Mouse (Mus musculus) forebrain, embryonic 13.5 days (tissue): ENCODE results near the gene Gm6793. TPM values are rescaled to one million over a fixed set of nuclear protein-coding genes. Genes with fewer than 3 reads are reported as not detected.

Experiments used
- ATAC-seq: fragments of 200-750 bp; cut with Nextera tagmentation; 2 replicates; pipeline ENCODE4 v1.8.0; 2017
- H3K27ac ChIP-seq: fragments of 300-500 bp; sonication (generic); 2 replicates; pipeline ENCODE4 v1.5.1; 2015; ENCODE audit warnings: inconsistent platforms, mild to moderate bottlenecking, moderate library complexity
- H3K27me3 ChIP-seq: fragments of 300-500 bp; sonication (generic); 2 replicates; pipeline ENCODE4 v1.6.1; 2015; ENCODE audit warnings: mild to moderate bottlenecking, inconsistent platforms
- H3K36me3 ChIP-seq: fragments of 300-500 bp; sonication (generic); 2 replicates; pipeline ENCODE4 v1.6.1; 2015; ENCODE audit warnings: mild to moderate bottlenecking, inconsistent platforms; ENCODE audit not compliant: poor library complexity, severe bottlenecking
- H3K4me1 ChIP-seq: fragments of 300-500 bp; sonication (generic); 2 replicates; pipeline ENCODE4 v1.6.1; 2015; ENCODE audit warnings: inconsistent platforms
- H3K4me2 ChIP-seq: fragments of 300-500 bp; sonication (generic); 2 replicates; pipeline ENCODE4 v1.6.1; 2015; ENCODE audit warnings: inconsistent platforms, mild to moderate bottlenecking, moderate library complexity
- H3K4me3 ChIP-seq: fragments of 300-500 bp; sonication (generic); 2 replicates; pipeline ENCODE4 v1.5.1; 2015; ENCODE audit warnings: mild to moderate bottlenecking, inconsistent platforms
- H3K9ac ChIP-seq: fragments of 300-500 bp; sonication (generic); 2 replicates; pipeline ENCODE4 v1.6.1; 2015; ENCODE audit warnings: mild to moderate bottlenecking, inconsistent platforms
- H3K9me3 ChIP-seq: fragments of 300-500 bp; sonication (generic); replicated peaks from 2 replicates; pipeline ENCODE4 v1.6.1; 2016; ENCODE audit warnings: inconsistent platforms
- WGBS: fragments of 180-500 bp; shearing (Covaris S2); methylation state at CpG from one replicate; pipeline ENCODE4 v1.1.7; 2015; 5-methylcytosine and 5-hydroxymethylcytosine counted together
- polyA plus RNA-seq: library from polyadenylated mRNA; unstranded; fragments of >200 nt; fragmentation: Nextera tagmentation; extraction: Ambion mirVana; gene quantifications from 2 replicates; pipeline ENCODE4 v1.2.1, GENCODE M21; 2015

Gm6793 gene
- polyA plus RNA-seq, 1 experiment from 2014 or later, result 0.65 TPM

GRCm38 (mm10) chr8:112011816-112012242 lies 3.0 kb downstream of the Gm6793 start:
- peak overlapping the region; percentile 76 for H3K27ac ChIP-seq
- no peak for ATAC-seq
- peaks cover 26% of the 10 kb centered on the region for H3K4me1 ChIP-seq
- peak overlapping the region; percentile 96 for H3K9ac ChIP-seq
- H3K27me3 ChIP-seq, result no peaks in the 10 kb centered on the region
- WGBS, result under 1% methylated on average over 39 of the region's 40 CpGs
- H3K4me3 ChIP-seq, result peak overlapping the region; percentile 99
- H3K9me3 ChIP-seq, result no peaks in the 10 kb centered on the region
- peaks cover 23% of the 10 kb centered on the region for H3K36me3 ChIP-seq
- peak overlapping the region; percentile 96 for H3K4me2 ChIP-seq

- Histone ChIP-seq H3K27ac (peak within 1 kb of the TSS; percentile 76), H3K9me3 (no peaks in the 10 kb centered on the region)
- ATAC-seq, result peak; percentile 94
These were observed 3.6 kb downstream of the Gm6793 start, which contains the start of the genes Kars and Terf2ip for GRCm38 (mm10) chr8:112010997-112011815. Kars (minus strand) TSS chr8:112011323. Terf2ip (plus strand) TSS chr8:112011398.

GRCm38 (mm10) chr8:112009558-112009957 lies 5.3 kb downstream of the Gm6793 start:
- Histone ChIP-seq H3K9me3 (no peaks in the 10 kb centered on the region), H3K27me3 (no peaks in the 10 kb centered on the region), H3K36me3 (peaks cover 31% of the 10 kb centered on the region), H3K4me1 (peaks cover 26% of the 10 kb centered on the region), H3K27ac (no peak overlapping the region), H3K4me2 (peak overlapping the region; percentile 96), H3K9ac (no peak overlapping the region), H3K4me3 (no peak overlapping the region; the same call in 1 of the 2 replicates)
- no peak for ATAC-seq
- WGBS, result 95% methylated on average over 7 of the region's 7 CpGs

More at GRCm38 (mm10) chr8:112010997-112011815, 3.6 kb downstream of the Gm6793 start, which contains the start of the genes Kars and Terf2ip:
- Histone ChIP-seq H3K36me3 (peaks cover 24% of the 10 kb centered on the region), H3K4me1 (peaks cover 26% of the 10 kb centered on the region), H3K4me3 (peak within 1 kb of the TSS; percentile 99), H3K4me2 (peak within 1 kb of the TSS; percentile 96), H3K27me3 (no peaks in the 10 kb centered on the region), H3K9ac (peak within 1 kb of the TSS; percentile 96)
- WGBS, result under 1% methylated on average over 61 of the region's 61 CpGs

GRCm38 (mm10) chr8:112007669-112008068 lies 7.2 kb downstream of the Gm6793 start:
- no peak overlapping the region for H3K4me2 ChIP-seq
- no peak overlapping the region for H3K27ac ChIP-seq
- peaks cover 20% of the 10 kb centered on the region for H3K4me1 ChIP-seq
- H3K36me3 ChIP-seq, result peaks cover 48% of the 10 kb centered on the region
- H3K4me3 ChIP-seq, result no peak overlapping the region
- WGBS, result 95% methylated on average over 2 of the region's 2 CpGs
- H3K9me3 ChIP-seq, result no peaks in the 10 kb centered on the region
- H3K27me3 ChIP-seq, result no peaks in the 10 kb centered on the region
- no peak for ATAC-seq
- H3K9ac ChIP-seq, result no peak overlapping the region

GRCm38 (mm10) chr8:112005601-112006000 lies 9.2 kb downstream of the Gm6793 start:
- no peak overlapping the region for H3K27ac ChIP-seq
- peaks cover 12% of the 10 kb centered on the region for H3K4me1 ChIP-seq
- no peaks in the 10 kb centered on the region for H3K27me3 ChIP-seq
- no peak overlapping the region for H3K4me2 ChIP-seq
- H3K9ac ChIP-seq, result no peak overlapping the region
- no peaks in the 10 kb centered on the region for H3K9me3 ChIP-seq
- H3K4me3 ChIP-seq, result no peak overlapping the region
- no peak for ATAC-seq
- WGBS, result 94% methylated on average over 6 of the region's 6 CpGs
- peaks cover 69% of the 10 kb centered on the region for H3K36me3 ChIP-seq

GRCm38 (mm10) chr8:112004754-112005153 lies 10.1 kb downstream of the Gm6793 start:
- Histone ChIP-seq H3K4me3 (no peak overlapping the region), H3K27ac (no peak overlapping the region), H3K4me2 (no peak overlapping the region), H3K4me1 (peaks cover 4% of the 10 kb centered on the region), H3K9ac (no peak overlapping the region), H3K9me3 (no peaks in the 10 kb centered on the region), H3K36me3 (peaks cover 77% of the 10 kb centered on the region), H3K27me3 (no peaks in the 10 kb centered on the region)
- ATAC-seq, result no peak

- Histone ChIP-seq H3K27ac (no peak overlapping the region), H3K9ac (no peak overlapping the region), H3K36me3 (peaks cover 64% of the 10 kb centered on the region), H3K4me2 (peak overlapping the region; percentile 74), H3K4me1 (peaks cover 9% of the 10 kb centered on the region; the same call in 1 of the 2 replicates), H3K4me3 (no peak overlapping the region), H3K27me3 (no peaks in the 10 kb centered on the region), H3K9me3 (no peaks in the 10 kb centered on the region)
- WGBS, result 72% methylated on average over 3 of the region's 3 CpGs
- ATAC-seq, result peak; percentile 25
These were observed 22.2 kb downstream of the Gm6793 start for GRCm38 (mm10) chr8:111992703-111993039.

GRCm38 (mm10) chr8:111992013-111992702 lies 22.7 kb downstream of the Gm6793 start, which contains the start of gene Adat1:
Adat1 (minus strand) TSS chr8:111992302.
- WGBS, result 5% methylated on average over 33 of the region's 33 CpGs
- Histone ChIP-seq H3K27ac (no peak within 1 kb of the TSS), H3K4me3 (peak within 1 kb of the TSS; percentile 75), H3K36me3 (peaks cover 64% of the 10 kb centered on the region), H3K4me2 (peak within 1 kb of the TSS; percentile 74), H3K4me1 (peaks cover 9% of the 10 kb centered on the region; the same call in 1 of the 2 replicates), H3K27me3 (no peaks in the 10 kb centered on the region), H3K9me3 (no peaks in the 10 kb centered on the region), H3K9ac (peak within 1 kb of the TSS; percentile 80)
- peak; percentile 98 for ATAC-seq

GRCm38 (mm10) chr8:111991278-111991677 lies 23.6 kb downstream of the Gm6793 start:
- Histone ChIP-seq H3K27me3 (no peaks in the 10 kb centered on the region), H3K4me1 (peaks cover 9% of the 10 kb centered on the region; the same call in 1 of the 2 replicates), H3K4me2 (peak overlapping the region; percentile 74), H3K4me3 (peak overlapping the region; percentile 75), H3K27ac (no peak overlapping the region), H3K36me3 (peaks cover 61% of the 10 kb centered on the region), H3K9ac (peak overlapping the region; percentile 80), H3K9me3 (no peaks in the 10 kb centered on the region)
- 67% methylated on average over 8 of the region's 8 CpGs for WGBS
- no peak for ATAC-seq

- H3K27me3 ChIP-seq, result no peaks in the 10 kb centered on the region
- H3K36me3 ChIP-seq, result peaks cover 60% of the 10 kb centered on the region
- H3K4me1 ChIP-seq, result peaks cover 9% of the 10 kb centered on the region; the same call in 1 of the 2 replicates
- ATAC-seq, result no peak
- H3K4me3 ChIP-seq, result no peak overlapping the region
- H3K9me3 ChIP-seq, result no peaks in the 10 kb centered on the region
- no peak overlapping the region for H3K4me2 ChIP-seq
- H3K9ac ChIP-seq, result no peak overlapping the region
- H3K27ac ChIP-seq, result no peak overlapping the region
- 15% methylated on average over 7 of the region's 7 CpGs for WGBS
These were observed 24.9 kb downstream of the Gm6793 start for GRCm38 (mm10) chr8:111989911-111990310.

- H3K27me3 ChIP-seq, result no peaks in the 10 kb centered on the region
- no peak overlapping the region for H3K9ac ChIP-seq
- no peak overlapping the region for H3K4me2 ChIP-seq
- no peak for ATAC-seq
- H3K9me3 ChIP-seq, result no peaks in the 10 kb centered on the region
- no peak overlapping the region for H3K4me3 ChIP-seq
- no peak overlapping the region for H3K27ac ChIP-seq
- no peaks in the 10 kb centered on the region for H3K4me1 ChIP-seq
- 91% methylated on average over 10 of the region's 10 CpGs for WGBS
- peaks cover 70% of the 10 kb centered on the region for H3K36me3 ChIP-seq
These were observed 30.3 kb downstream of the Gm6793 start for GRCm38 (mm10) chr8:111984511-111984910.

GRCm38 (mm10) chr8:111982116-111982515 lies 32.7 kb downstream of the Gm6793 start:
- Histone ChIP-seq H3K4me2 (no peak overlapping the region), H3K4me1 (no peaks in the 10 kb centered on the region), H3K9me3 (no peaks in the 10 kb centered on the region), H3K36me3 (peaks cover 66% of the 10 kb centered on the region), H3K4me3 (no peak overlapping the region), H3K9ac (no peak overlapping the region), H3K27me3 (no peaks in the 10 kb centered on the region), H3K27ac (no peak overlapping the region)
- 80% methylated on average over 7 of the region's 7 CpGs for WGBS
- no peak for ATAC-seq
